Mouse (Mus musculus): Measurements from ENCODE around the gene Cnot2.

The Cnot2 gene

GRCm38 (mm10) chr10:116444371-116444770 lies 136.9 kb downstream of the Cnot2 start:
- peaks cover 13% of the 10 kb centered on the region for H3K4me1 ChIP-seq (replicated peaks; ENCODE audit: low read depth, low read length)
- TF ChIP-seq NANOG (IDR thresholded peaks at IDR 0.05; ENCODE audit: borderline replicate concordance, low read length) (no peak), POU5F1 (IDR thresholded peaks at IDR 0.05; ENCODE audit: borderline replicate concordance, low read length) (no peak), CTCF (conservative IDR thresholded peaks at IDR 0.05; ENCODE audit: low read length) (peak; percentile 67)
- H3K9me3 ChIP-seq (ENCODE audit: low read length): peaks cover 13% of the 10 kb centered on the region
- H3K36me3 ChIP-seq (ENCODE audit: insufficient read depth, low read length): no peaks in the 10 kb centered on the region
- H3K4me3 ChIP-seq (replicated peaks; ENCODE audit: low read length): peak overlapping the region; percentile 54
- H3K27me3 ChIP-seq (ENCODE audit: insufficient read depth, low read length): peaks cover 10% of the 10 kb centered on the region; the same call in 1 of the 2 replicates

- TF ChIP-seq NANOG (IDR thresholded peaks at IDR 0.05; ENCODE audit: borderline replicate concordance, low read length): no peak
- TF ChIP-seq CTCF (conservative IDR thresholded peaks at IDR 0.05; ENCODE audit: low read length): no peak
- no peak for TF ChIP-seq POU5F1 (IDR thresholded peaks at IDR 0.05; ENCODE audit: borderline replicate concordance, low read length)
- H3K36me3 ChIP-seq (ENCODE audit: insufficient read depth, low read length): peaks cover 7% of the 10 kb centered on the region; the same call in 1 of the 2 replicates
- H3K9me3 ChIP-seq (ENCODE audit: low read length): peaks cover 36% of the 10 kb centered on the region
- no peak overlapping the region for H3K4me3 ChIP-seq (replicated peaks; ENCODE audit: low read length)
- peaks cover 7% of the 10 kb centered on the region; the same call in 1 of the 2 replicates for H3K27me3 ChIP-seq (ENCODE audit: insufficient read depth, low read length)
- H3K4me1 ChIP-seq (replicated peaks; ENCODE audit: low read depth, low read length): peaks cover 13% of the 10 kb centered on the region
Observed at GRCm38 (mm10) chr10:116440946-116441345, 140.4 kb downstream of the Cnot2 start.

- H3K4me3 ChIP-seq (replicated peaks; ENCODE audit: low read length): no peak overlapping the region
- H3K9me3 ChIP-seq (ENCODE audit: low read length): peaks cover 36% of the 10 kb centered on the region
- peaks cover 7% of the 10 kb centered on the region; the same call in 1 of the 2 replicates for H3K27me3 ChIP-seq (ENCODE audit: insufficient read depth, low read length)
- peaks cover 12% of the 10 kb centered on the region for H3K4me1 ChIP-seq (replicated peaks; ENCODE audit: low read depth, low read length)
- TF ChIP-seq NANOG (IDR thresholded peaks at IDR 0.05; ENCODE audit: borderline replicate concordance, low read length) (no peak), CTCF (conservative IDR thresholded peaks at IDR 0.05; ENCODE audit: low read length) (no peak), POU5F1 (IDR thresholded peaks at IDR 0.05; ENCODE audit: borderline replicate concordance, low read length) (no peak)
- H3K36me3 ChIP-seq (ENCODE audit: insufficient read depth, low read length): peaks cover 7% of the 10 kb centered on the region; the same call in 1 of the 2 replicates
Observed at GRCm38 (mm10) chr10:116440088-116440487, 141.2 kb downstream of the Cnot2 start.

GRCm38 (mm10) chr10:116435455-116435854 lies 145.9 kb downstream of the Cnot2 start:
- H3K27me3 ChIP-seq (ENCODE audit: insufficient read depth, low read length): no peaks in the 10 kb centered on the region
- peaks cover 6% of the 10 kb centered on the region for H3K4me1 ChIP-seq (replicated peaks; ENCODE audit: low read depth, low read length)
- peaks cover 34% of the 10 kb centered on the region for H3K9me3 ChIP-seq (ENCODE audit: low read length)
- H3K4me3 ChIP-seq (replicated peaks; ENCODE audit: low read length): no peak overlapping the region
- no peak for TF ChIP-seq CTCF (conservative IDR thresholded peaks at IDR 0.05; ENCODE audit: low read length)
- TF ChIP-seq POU5F1 (IDR thresholded peaks at IDR 0.05; ENCODE audit: borderline replicate concordance, low read length): no peak
- no peak for TF ChIP-seq NANOG (IDR thresholded peaks at IDR 0.05; ENCODE audit: borderline replicate concordance, low read length)
- H3K36me3 ChIP-seq (ENCODE audit: insufficient read depth, low read length): peaks cover 7% of the 10 kb centered on the region; the same call in 1 of the 2 replicates

Data from E14TG2a.4 (cell line).